Mouse (Mus musculus) 3T3-L1 (cell line): ENCODE results near the gene Hexim1.

Source experiments
- DNase-seq: peaks from one replicate; pipeline ENCODE4 v3.0.0-alpha.2; 2015; ENCODE audit warnings: low read depth, low spot score

Hexim1 gene

GRCm38 (mm10) chr11:103096979-103097894 lies 18.8 kb upstream of the Hexim1 start:
- peak; percentile 70 for DNase-seq

GRCm38 (mm10) chr11:103098531-103099190 lies 17.4 kb upstream of the Hexim1 start:
- DNase-seq, result no peak

GRCm38 (mm10) chr11:103099352-103099940 lies 16.6 kb upstream of the Hexim1 start:
- no peak for DNase-seq

- no peak for DNase-seq
These were observed 15.7 kb upstream of the Hexim1 start for GRCm38 (mm10) chr11:103100361-103100760.

GRCm38 (mm10) chr11:103101481-103101865 lies 14.6 kb upstream of the Hexim1 start, which contains the start of the genes Plcd3 and Acbd4:
Plcd3 (minus strand) TSS chr11:103101658.
Acbd4 (plus strand) TSS chr11:103101682.
- DNase-seq, result peak; percentile 85

- DNase-seq, result peak; percentile 84
These were observed 14.0 kb upstream of the Hexim1 start for GRCm38 (mm10) chr11:103101866-103102501.

GRCm38 (mm10) chr11:103102725-103103349 lies 13.2 kb upstream of the Hexim1 start:
- DNase-seq, result peak; percentile 97

- DNase-seq, result no peak
These were observed 12.4 kb upstream of the Hexim1 start for GRCm38 (mm10) chr11:103103621-103104020.

- no peak for DNase-seq
These were observed 11.6 kb upstream of the Hexim1 start for GRCm38 (mm10) chr11:103104469-103104868.

- DNase-seq, result no peak
These were observed 10.8 kb upstream of the Hexim1 start for GRCm38 (mm10) chr11:103105180-103105725.

GRCm38 (mm10) chr11:103105810-103106209 lies 10.2 kb upstream of the Hexim1 start:
- no peak for DNase-seq

- DNase-seq, result no peak
These were observed 9.6 kb upstream of the Hexim1 start for GRCm38 (mm10) chr11:103106386-103106785.

GRCm38 (mm10) chr11:103111301-103111700 lies 4.7 kb upstream of the Hexim1 start:
- DNase-seq, result no peak

- DNase-seq, result no peak
These were observed 4.0 kb upstream of the Hexim1 start for GRCm38 (mm10) chr11:103111881-103112551.

- no peak for DNase-seq
These were observed 3.5 kb upstream of the Hexim1 start for GRCm38 (mm10) chr11:103112552-103112912.

- no peak for DNase-seq
These were observed 3.0 kb upstream of the Hexim1 start for GRCm38 (mm10) chr11:103113005-103113404.

GRCm38 (mm10) chr11:103113771-103114170 lies 2.3 kb upstream of the Hexim1 start:
- peak; percentile 19 for DNase-seq

GRCm38 (mm10) chr11:103114270-103114943 lies 1.6 kb upstream of the Hexim1 start:
- peak; percentile 35 for DNase-seq

- peak; percentile 94 for DNase-seq
These were observed 646 bp upstream of the Hexim1 start for GRCm38 (mm10) chr11:103115163-103116007.
